Mouse (Mus musculus) myocyte (in vitro differentiated cells): ENCODE results near the gene Dqx1.

Experiments used
- CEBPB ChIP-seq: IDR thresholded peaks from 2 replicates; pipeline ENCODE4 v1.6.1; 2011; ENCODE audit warnings: mild to moderate bottlenecking, moderate library complexity; ENCODE audit not compliant: poor library complexity, insufficient read depth, severe bottlenecking
- E2F4 ChIP-seq: IDR thresholded peaks from one replicate; pipeline ENCODE4 v1.6.1; 2011; ENCODE audit warnings: mild to moderate bottlenecking, control low read depth, moderate library complexity; ENCODE audit not compliant: insufficient read depth
- MAX ChIP-seq: IDR thresholded peaks from one replicate; pipeline ENCODE4 v1.6.1; 2011; ENCODE audit warnings: low read depth, mild to moderate bottlenecking, control low read depth
- MYOG ChIP-seq, 3 experiments: IDR thresholded peaks; one replicate each; pipeline ENCODE4 v1.6.1; 2011; ENCODE audit warnings: control low read depth in 2 of 3, low read depth in 2 of 3, mild to moderate bottlenecking in 2 of 3; ENCODE audit not compliant: insufficient read length in 2 of 3, control insufficient read depth in 1 of 3, insufficient read depth in 1 of 3
- POLR2A ChIP-seq: IDR thresholded peaks from one replicate; pipeline ENCODE4 v1.6.1; 2011; ENCODE audit warnings: low read depth, mild to moderate bottlenecking, control low read depth, moderate library complexity; ENCODE audit not compliant: insufficient read length
- POLR2AphosphoS2 ChIP-seq: IDR thresholded peaks from one replicate; pipeline ENCODE4 v1.6.1; 2011; ENCODE audit warnings: low read depth, control low read depth; ENCODE audit not compliant: insufficient read length
- SRF ChIP-seq: IDR thresholded peaks from one replicate; pipeline ENCODE4 v1.6.1; 2011; ENCODE audit warnings: low read depth; ENCODE audit not compliant: control insufficient read depth, insufficient read length
- TCF12 ChIP-seq: IDR thresholded peaks from one replicate; pipeline ENCODE4 v1.6.1; 2011; ENCODE audit warnings: mild to moderate bottlenecking, control low read depth; ENCODE audit not compliant: poor library complexity, insufficient read depth, severe bottlenecking
- TCF3 ChIP-seq: IDR thresholded peaks from one replicate; pipeline ENCODE4 v1.6.1; 2011; ENCODE audit warnings: low read depth, control low read depth; ENCODE audit not compliant: insufficient read length
- USF1 ChIP-seq: IDR thresholded peaks from one replicate; pipeline ENCODE4 v1.6.1; 2011; ENCODE audit warnings: low read depth, mild to moderate bottlenecking, control low read depth, moderate library complexity

DNA sequence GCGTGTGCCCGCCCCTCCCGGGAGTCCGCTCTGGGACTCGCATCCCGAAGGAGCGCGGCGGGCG is 12.4 kb downstream of the Dqx1 start, which contains the start of gene Tlx2:
- TF ChIP-seq CEBPB (no peak), SRF (no peak), E2F4 (no peak), POLR2A (no peak), MYOG (IDR thresholded peaks at IDR 0.05; ENCODE audit: control insufficient read depth in 1 of 3, insufficient read depth in 1 of 3, insufficient read length in 2 of 3, low read depth in 2 of 3) (no peak), TCF12 (no peak), USF1 (no peak), POLR2AphosphoS2 (no peak), MAX (no peak), TCF3 (no peak)
